Mouse (Mus musculus) embryo, embryonic 9.5 days (tissue): ENCODE results near the gene AC131692.1.
A peak's percentile ranks its signal among the peaks of the same experiment; 100 is the strongest.
"Not testable (repeated sequence)": the region's sequence is repeated elsewhere in the genome, so short reads cannot be mapped to it uniquely, and the experiment has no call there.

ENCODE experiments used
- DNase-seq: peaks from one replicate; pipeline ENCODE4 v3.0.0-alpha.2; 2017; ENCODE audit errors: extremely low spot score

Gene AC131692.1

GRCm38 (mm10) chr19:6117346-6117985 is 23.2 kb downstream of the AC131692.1 start:
- DNase-seq = no peak

GRCm38 (mm10) chr19:6117986-6118676 is 23.9 kb downstream of the AC131692.1 start, which contains the start of gene Sac3d1:
Sac3d1 (minus strand) TSS chr19:6118650.
- DNase-seq = peak; percentile 91

- DNase-seq = no peak
Observed at GRCm38 (mm10) chr19:6118677-6119185, 24.5 kb downstream of the AC131692.1 start.

- DNase-seq = no peak
Observed at GRCm38 (mm10) chr19:6121761-6122160, 27.5 kb downstream of the AC131692.1 start.

- peak; percentile 28 for DNase-seq
Observed at GRCm38 (mm10) chr19:6123330-6123729, 29.1 kb downstream of the AC131692.1 start.

GRCm38 (mm10) chr19:6124898-6125297 is 30.7 kb downstream of the AC131692.1 start:
- DNase-seq = no peak

GRCm38 (mm10) chr19:6126289-6126688 is 32.1 kb downstream of the AC131692.1 start:
- peak; percentile 53 for DNase-seq

GRCm38 (mm10) chr19:6126789-6127580 is 32.8 kb downstream of the AC131692.1 start:
- no peak for DNase-seq

GRCm38 (mm10) chr19:6127760-6128341 is 33.6 kb downstream of the AC131692.1 start, which contains the start of gene Snx15:
Snx15 (minus strand) TSS chr19:6128304.
- DNase-seq = peak; percentile 91

- DNase-seq = not testable (repeated sequence)
Observed at GRCm38 (mm10) chr19:6130414-6131128, 36.4 kb downstream of the AC131692.1 start.

GRCm38 (mm10) chr19:6132171-6132827 is 38.1 kb downstream of the AC131692.1 start:
- DNase-seq = no peak

GRCm38 (mm10) chr19:6133197-6133596 is 39.0 kb downstream of the AC131692.1 start:
- DNase-seq = not testable (repeated sequence)

GRCm38 (mm10) chr19:6136397-6136796 is 42.2 kb downstream of the AC131692.1 start:
- no peak for DNase-seq

- no peak for DNase-seq
Observed at GRCm38 (mm10) chr19:6139701-6140100, 45.5 kb downstream of the AC131692.1 start.

- DNase-seq = no peak
Observed at GRCm38 (mm10) chr19:6140374-6140677, 46.1 kb downstream of the AC131692.1 start.

- peak; percentile 95 for DNase-seq
Observed at GRCm38 (mm10) chr19:6140678-6141393, 46.6 kb downstream of the AC131692.1 start, which contains the start of gene Batf2. Batf2 (plus strand) TSS chr19:6140983.

GRCm38 (mm10) chr19:6141394-6141749 is 47.2 kb downstream of the AC131692.1 start, which contains the start of gene Arl2:
Arl2 (minus strand) TSS chr19:6141548.
- DNase-seq = peak; percentile 92

- DNase-seq = no peak
Observed at GRCm38 (mm10) chr19:6144842-6145241, 50.6 kb downstream of the AC131692.1 start.
